Mouse (Mus musculus) G1E (cell line): ENCODE data around the gene Tex33. TPM values are rescaled to one million over a fixed set of nuclear protein-coding genes. Genes with fewer than 3 reads are reported as not detected.

Experiments used
- ATAC-seq: 2 replicates; pipeline ENCODE4 v1.8.0; 2016; ENCODE audit warnings: mild to moderate bottlenecking; ENCODE audit not compliant: insufficient number of reproducible peaks, poor library complexity, low FRiP score, severe bottlenecking; ENCODE audit errors: extremely low read depth
- DNase-seq: peaks from one replicate; pipeline ENCODE4 v3.0.0; 2012; ENCODE audit warnings: low spot score
- H3K27me3 ChIP-seq: 2 replicates; pipeline ENCODE4 v1.6.1; 2012; ENCODE audit warnings: mild to moderate bottlenecking, low read length, inconsistent platforms; ENCODE audit not compliant: insufficient read depth
- H3K36me3 ChIP-seq: replicated peaks from 2 replicates; pipeline ENCODE3; 2012; ENCODE audit warnings: mild to moderate bottlenecking, inconsistent platforms
- H3K4me1 ChIP-seq: 2 replicates; pipeline ENCODE4 v1.6.1; 2012; ENCODE audit warnings: low read depth, low read length, inconsistent platforms, mixed read lengths; ENCODE audit not compliant: insufficient read depth
- H3K4me3 ChIP-seq: 2 replicates; pipeline ENCODE4 v1.5.1; 2012; ENCODE audit warnings: low read depth, mild to moderate bottlenecking, inconsistent platforms, low read length, moderate library complexity, mixed read lengths
- H3K9me3 ChIP-seq: replicated peaks from 2 replicates; pipeline ENCODE4 v1.6.1; 2012; ENCODE audit warnings: inconsistent platforms
- CTCF ChIP-seq: IDR thresholded peaks from 2 replicates; pipeline ENCODE4 v1.5.1; 2012; ENCODE audit warnings: low read depth, low read length, inconsistent platforms, mixed read lengths
- GATA1 ChIP-seq: IDR thresholded peaks from 2 replicates; pipeline ENCODE4 v1.6.1; 2012; ENCODE audit warnings: borderline replicate concordance, low read length, inconsistent platforms, mixed read lengths
- GATA2 ChIP-seq: IDR thresholded peaks from 2 replicates; pipeline ENCODE4 v1.6.1; 2012; ENCODE audit warnings: low read depth, low read length, inconsistent platforms, borderline replicate concordance
- POLR2AphosphoS5 ChIP-seq: IDR thresholded peaks from 2 replicates; pipeline ENCODE4 v1.6.1; 2012; ENCODE audit warnings: low read depth, low read length, inconsistent platforms; ENCODE audit not compliant: insufficient replicate concordance
- TAL1 ChIP-seq: conservative IDR thresholded peaks from 2 replicates; pipeline ENCODE4 v1.6.1; 2012; ENCODE audit warnings: low read depth, low read length, inconsistent platforms, mixed read lengths
- polyA plus RNA-seq: library from polyadenylated mRNA; stranded (reverse); fragments of >175 nt; gene quantifications from 2 replicates; pipeline ENCODE4 v1.2.3, GENCODE M21; 2012
- total RNA-seq, 2 experiments: library from RNA; stranded (forward) in 1 of 2; stranded (reverse) in 1 of 2; fragments of 200-1000 nt in 1 of 2; fragments of >200 nt in 1 of 2; fragmentation: Nextera tagmentation in 1 of 2; gene quantifications; 2 replicates each; pipeline ENCODE4 v1.2.3; 2014 to 2017

Tex33 gene
- not detected in 2 replicates for total RNA-seq (2014; fragmentation: Nextera tagmentation)
- 0.49 TPM in 1 of 2 replicates, not detected in the other for total RNA-seq (2017)
- not detected in 2 replicates for polyA plus RNA-seq

DNA sequence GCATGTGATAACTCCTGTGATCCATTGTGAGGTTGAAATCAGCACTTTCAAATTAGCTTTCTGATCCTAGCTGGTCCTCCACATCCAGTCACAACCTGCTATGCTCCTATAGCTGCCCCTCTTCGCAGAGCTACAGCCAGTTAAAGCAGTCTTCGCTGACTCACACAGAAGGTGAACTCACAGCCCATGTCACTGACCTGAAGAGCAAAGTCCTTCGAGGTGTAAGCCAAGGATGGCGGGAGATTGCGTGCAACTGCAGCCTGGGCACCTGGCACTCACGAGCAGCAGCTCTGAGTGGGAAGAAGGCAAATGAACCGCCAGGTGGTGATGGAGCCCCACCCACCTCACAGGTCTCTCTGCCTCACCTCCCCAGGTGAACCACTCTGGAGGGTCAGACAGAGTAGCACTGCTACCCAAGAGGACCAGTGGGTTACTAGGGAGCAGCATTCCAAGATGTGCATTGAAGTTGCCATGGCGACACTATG is at the start of gene Tex33:
Tex33 (minus strand) TSS at position 435 of the 485 bp plus-strand sequence.
- TF ChIP-seq CTCF (no peak), GATA2 (no peak), GATA1 (no peak)
- H3K4me3 ChIP-seq, result no peak within 1 kb of the TSS

DNA sequence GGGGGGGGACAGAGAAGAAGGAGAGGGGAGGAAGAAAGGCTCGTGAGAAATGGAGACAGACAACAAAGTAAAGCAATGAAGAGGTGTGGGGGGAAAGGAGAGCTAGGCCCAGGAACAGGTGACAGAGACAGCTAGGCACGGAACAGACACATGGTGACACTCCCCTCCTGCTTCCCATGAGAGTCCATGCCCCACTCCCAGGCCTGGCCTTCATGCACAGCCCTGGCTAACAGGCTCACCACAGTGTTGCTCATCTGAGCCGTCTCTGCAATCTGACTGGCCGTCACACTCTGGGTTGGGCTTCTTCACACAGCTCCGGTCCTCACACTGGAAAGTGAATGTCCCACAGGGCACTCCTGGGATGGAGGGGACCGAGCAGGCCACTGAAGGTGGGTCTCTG is 48.1 kb upstream of the Tex33 start:
- Histone ChIP-seq H3K9me3 (no peaks in the 10 kb centered on the region), H3K27me3 (peaks cover 68% of the 10 kb centered on the region), H3K36me3 (no peaks in the 10 kb centered on the region), H3K4me1 (peaks cover 22% of the 10 kb centered on the region), H3K4me3 (no peak overlapping the region)
- ATAC-seq (no peak), DNase-seq (no peak)
- TF ChIP-seq GATA2 (no peak), TAL1 (no peak), POLR2AphosphoS5 (no peak), GATA1 (no peak), CTCF (no peak)

More for the DNA sequence above, at the start of gene Tex33:
- no peaks in the 10 kb centered on the region for H3K4me1 ChIP-seq
- no peaks in the 10 kb centered on the region for H3K9me3 ChIP-seq
- peaks cover 64% of the 10 kb centered on the region for H3K27me3 ChIP-seq
- no peak for ATAC-seq
- no peak for DNase-seq
- H3K36me3 ChIP-seq, result no peaks in the 10 kb centered on the region

DNA sequence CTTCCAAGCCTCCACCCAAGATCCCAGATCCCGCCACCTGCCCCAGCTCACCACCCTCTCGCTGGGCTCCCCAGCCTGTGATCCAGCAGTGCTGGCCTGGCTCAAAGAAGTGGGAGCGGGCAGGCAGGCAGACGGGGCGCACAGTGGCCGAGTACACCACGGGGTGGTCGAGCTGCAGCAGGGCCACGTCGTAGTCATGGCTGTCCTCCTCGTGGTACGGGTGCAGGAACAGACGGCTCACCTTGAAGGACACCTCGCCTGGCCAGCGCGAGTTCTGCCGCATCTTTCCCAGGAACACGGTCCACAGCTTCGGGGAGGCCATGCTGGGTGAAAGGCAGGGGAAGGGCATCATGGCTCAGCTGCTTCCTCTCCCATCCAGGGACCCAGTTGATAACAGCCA is 46.5 kb upstream of the Tex33 start:
- H3K4me3 ChIP-seq, result peak overlapping the region; percentile 33; the same call in 1 of the 2 replicates
- ATAC-seq (no peak), DNase-seq (no peak)
- TF ChIP-seq CTCF, result no peak
- TF ChIP-seq POLR2AphosphoS5, result no peak
- TF ChIP-seq TAL1, result no peak
- no peak for TF ChIP-seq GATA2
- TF ChIP-seq GATA1, result no peak
- H3K4me1 ChIP-seq, result peaks cover 18% of the 10 kb centered on the region
- no peaks in the 10 kb centered on the region for H3K9me3 ChIP-seq
- H3K36me3 ChIP-seq, result no peaks in the 10 kb centered on the region
- H3K27me3 ChIP-seq, result peaks cover 84% of the 10 kb centered on the region

DNA sequence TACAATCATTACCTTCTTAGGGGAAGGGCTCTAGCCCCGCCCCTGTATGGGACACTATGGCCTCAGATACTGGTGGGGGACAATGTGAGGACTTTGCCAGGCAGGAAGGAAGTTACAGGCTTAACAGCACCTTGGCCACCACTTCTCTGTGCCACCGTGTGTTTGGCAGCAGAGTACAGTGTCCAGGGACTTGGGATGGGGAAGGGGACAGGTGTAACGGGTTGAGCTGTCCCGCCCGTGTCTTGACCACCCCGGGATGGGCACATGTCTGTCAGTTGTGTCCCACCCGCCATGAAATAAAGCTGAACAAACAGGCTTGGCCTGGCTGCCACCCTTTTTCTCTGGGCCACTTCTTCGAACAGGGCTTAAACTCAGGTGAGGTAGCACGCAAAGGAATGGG is 43.3 kb upstream of the Tex33 start:
- Histone ChIP-seq H3K27me3 (peaks cover 96% of the 10 kb centered on the region), H3K9me3 (no peaks in the 10 kb centered on the region), H3K4me3 (no peak overlapping the region), H3K4me1 (peaks cover 37% of the 10 kb centered on the region), H3K36me3 (no peaks in the 10 kb centered on the region)
- no peak for DNase-seq
- TF ChIP-seq POLR2AphosphoS5, result no peak
- TF ChIP-seq GATA1, result no peak
- no peak for TF ChIP-seq TAL1
- no peak for TF ChIP-seq CTCF
- TF ChIP-seq GATA2, result no peak
- ATAC-seq, result no peak

DNA sequence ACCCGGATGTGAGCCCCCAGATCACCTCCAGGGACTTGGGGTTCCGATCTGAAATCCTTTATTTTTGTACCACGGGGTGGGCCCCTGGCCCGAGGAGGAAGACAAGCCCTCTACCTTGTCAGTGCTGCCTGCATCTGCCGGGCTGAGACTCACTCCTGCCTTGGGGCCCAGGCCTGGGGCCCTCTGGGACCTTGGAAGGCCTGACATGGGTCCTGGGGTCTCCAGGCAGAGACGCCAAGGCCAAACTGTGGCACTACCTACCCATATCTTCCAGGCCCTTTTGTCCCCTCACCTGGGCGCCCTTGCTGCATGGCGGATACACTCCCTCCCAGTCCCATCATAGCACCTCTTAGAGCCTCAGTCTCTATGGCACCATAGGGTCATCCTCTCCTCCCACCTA is 42.8 kb upstream of the Tex33 start:
- TF ChIP-seq GATA1 (no peak), TAL1 (no peak), CTCF (no peak), POLR2AphosphoS5 (no peak), GATA2 (no peak)
- H3K36me3 ChIP-seq, result no peaks in the 10 kb centered on the region
- peaks cover 35% of the 10 kb centered on the region for H3K4me1 ChIP-seq
- ATAC-seq (no peak), DNase-seq (no peak)
- no peaks in the 10 kb centered on the region for H3K9me3 ChIP-seq
- peaks cover 96% of the 10 kb centered on the region for H3K27me3 ChIP-seq
- no peak overlapping the region for H3K4me3 ChIP-seq

DNA sequence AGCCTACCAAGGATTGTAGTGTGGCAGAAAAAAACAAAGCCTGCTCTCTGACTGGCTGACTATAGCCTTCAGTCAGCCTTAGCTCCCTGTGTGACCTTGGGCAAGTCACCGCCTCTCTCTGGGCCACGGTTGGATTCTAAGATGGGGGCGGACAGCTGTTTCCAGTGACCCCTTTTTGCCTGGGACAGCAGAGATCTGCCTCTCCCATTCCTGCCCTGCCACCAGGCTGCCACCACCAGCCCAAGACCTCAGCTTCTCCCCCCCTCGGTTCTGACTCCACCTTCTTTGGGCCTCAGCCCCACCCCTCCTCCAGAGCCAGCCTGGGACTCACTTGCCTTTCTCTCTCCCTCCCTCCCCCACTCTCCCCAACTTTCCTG is 42.3 kb upstream of the Tex33 start:
- no peak overlapping the region for H3K4me3 ChIP-seq
- no peaks in the 10 kb centered on the region for H3K36me3 ChIP-seq
- ATAC-seq (no peak), DNase-seq (no peak)
- H3K9me3 ChIP-seq, result no peaks in the 10 kb centered on the region
- H3K4me1 ChIP-seq, result peaks cover 39% of the 10 kb centered on the region
- peaks cover 96% of the 10 kb centered on the region for H3K27me3 ChIP-seq
- TF ChIP-seq GATA1 (no peak), TAL1 (no peak), GATA2 (no peak), CTCF (no peak), POLR2AphosphoS5 (no peak)
